Mouse (Mus musculus) neural tube, embryonic 14.5 days (tissue): Measurements from ENCODE around the gene Kndc1. TPM values are rescaled to one million over a fixed set of nuclear protein-coding genes. Genes with fewer than 3 reads are reported as not detected.

ENCODE experiments used
- ATAC-seq: fragments of 200-750 bp; cut with Nextera tagmentation; 2 replicates; pipeline ENCODE4 v1.8.0; 2017; ENCODE audit warnings: low read depth, mild to moderate bottlenecking, moderate TSS enrichment, moderate library complexity
- H3K27ac ChIP-seq: fragments of 300-500 bp; sonication (generic); 2 replicates; pipeline ENCODE4 v1.5.1; 2014; ENCODE audit warnings: low read depth, mild to moderate bottlenecking, control low read depth, low read length, moderate library complexity, mixed read lengths
- H3K27me3 ChIP-seq: fragments of 300-500 bp; sonication (generic); 2 replicates; pipeline ENCODE4 v1.6.1; 2014; ENCODE audit warnings: low read length; ENCODE audit not compliant: control insufficient read depth, insufficient read depth
- H3K36me3 ChIP-seq: fragments of 300-500 bp; sonication (generic); 2 replicates; pipeline ENCODE4 v1.6.1; 2014; ENCODE audit warnings: low read length, mixed read lengths; ENCODE audit not compliant: control insufficient read depth, insufficient read depth
- H3K4me1 ChIP-seq: fragments of 300-500 bp; sonication (generic); 2 replicates; pipeline ENCODE4 v1.6.1; 2014; ENCODE audit warnings: low read length; ENCODE audit not compliant: control insufficient read depth, insufficient read depth
- H3K4me2 ChIP-seq: fragments of 300-500 bp; sonication (generic); 2 replicates; pipeline ENCODE4 v1.6.1; 2014; ENCODE audit warnings: mild to moderate bottlenecking, low read depth, low read length, control low read depth
- H3K4me3 ChIP-seq: fragments of 300-500 bp; sonication (generic); 2 replicates; pipeline ENCODE4 v1.5.1; 2014; ENCODE audit warnings: low read depth, low read length, control low read depth, mixed read lengths
- H3K9ac ChIP-seq: fragments of 300-500 bp; sonication (generic); replicated peaks from 2 replicates; pipeline ENCODE4 v1.6.1; 2014; ENCODE audit warnings: low read depth, mild to moderate bottlenecking, control low read depth, low read length, mixed read lengths
- H3K9me3 ChIP-seq: fragments of 300-500 bp; sonication (generic); 2 replicates; pipeline ENCODE4 v1.6.1; 2016; ENCODE audit warnings: low read length; ENCODE audit not compliant: control insufficient read depth
- WGBS: fragments of 180-500 bp; shearing (Covaris S2); extraction: QIAGEN DNeasy Blood & Tissue Kit; methylation state at CpG from one replicate; pipeline ENCODE4 v1.1.7; 2014; 5-methylcytosine and 5-hydroxymethylcytosine counted together
- microRNA counts: library from miRNA; unstranded; fragments of <30 nt; microRNA quantifications from one replicate; lab custom pipeline; 2016
- microRNA-seq: library from miRNA; unstranded; fragments of <30 nt; microRNA quantifications from one replicate; pipeline ENCODE4, GENCODE M21; 2016
- polyA plus RNA-seq: library from polyadenylated mRNA; unstranded; fragments of >200 nt; fragmentation: Nextera tagmentation; extraction: Ambion mirVana; gene quantifications from 2 replicates; pipeline ENCODE4 v1.2.1, GENCODE M21; 2014

The Kndc1 gene
- polyA plus RNA-seq, 1 experiment from 2014 or later: 28.5 TPM

DNA sequence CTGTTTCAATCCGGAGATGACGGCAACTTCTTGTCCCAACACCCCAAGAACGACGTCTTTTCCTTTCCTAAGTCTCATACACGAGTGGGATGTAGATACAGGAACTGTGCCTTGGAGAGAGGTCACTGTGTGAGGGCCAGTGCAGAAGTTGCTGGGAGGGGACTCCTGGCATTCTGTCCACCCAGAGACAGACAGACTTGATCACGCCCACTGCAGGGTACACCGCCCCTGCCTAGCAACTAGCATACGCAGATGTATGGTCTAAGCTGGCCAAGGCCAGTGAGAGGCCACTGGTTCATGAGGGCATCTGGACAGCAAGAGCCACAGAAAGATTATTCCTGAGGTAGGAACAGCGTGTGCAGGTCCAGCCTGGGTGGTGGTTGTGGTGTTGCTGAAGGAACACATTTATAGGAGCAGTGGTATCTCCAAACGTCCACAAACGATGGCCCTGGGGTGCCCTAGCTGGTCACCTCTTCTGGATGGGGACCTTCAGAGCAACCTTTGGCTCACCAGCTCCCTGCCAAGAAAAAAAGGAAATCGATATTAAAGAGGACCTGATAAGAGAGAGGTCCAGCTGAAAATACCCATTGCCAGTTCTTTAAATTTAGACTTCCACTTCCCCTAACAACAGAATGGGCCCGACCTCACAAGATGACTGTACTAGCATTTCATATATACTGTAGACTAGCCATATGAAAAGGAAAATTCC, 84.7 kb downstream of the Kndc1 start:
- H3K27ac ChIP-seq: no peak overlapping the region
- WGBS: 40% methylated on average over 13 of the region's 13 CpGs

DNA sequence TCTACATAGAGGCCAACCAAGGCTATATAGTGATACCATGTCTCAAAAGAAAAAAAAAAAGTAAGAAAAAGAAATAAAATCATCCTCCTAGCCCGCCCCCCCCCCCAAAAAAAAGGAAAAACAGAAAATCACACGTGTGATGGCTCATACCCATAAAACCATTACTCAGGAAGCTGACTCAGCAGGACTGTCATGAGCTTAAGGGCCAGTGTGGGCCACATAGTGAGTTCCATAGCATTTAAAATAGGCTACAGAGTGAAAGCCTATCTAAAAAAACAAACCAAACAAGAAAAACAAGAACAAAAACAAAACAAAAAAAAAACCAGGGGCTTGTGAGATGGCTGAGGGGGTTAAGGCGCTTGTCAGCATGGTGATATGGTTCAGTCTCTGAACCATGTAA, 86.3 kb downstream of the Kndc1 start:
- no peak overlapping the region for H3K4me3 ChIP-seq
- H3K36me3 ChIP-seq: 0 out of 2 replicates have a peak, but pooled peaks cover 4% of the 10 kb centered on the region
- no peaks in the 10 kb centered on the region for H3K27me3 ChIP-seq
- H3K27ac ChIP-seq: no peak overlapping the region
- no peaks in the 10 kb centered on the region for H3K9me3 ChIP-seq
- no peak overlapping the region for H3K9ac ChIP-seq
- ATAC-seq: no peak
- peaks cover 8% of the 10 kb centered on the region; the same call in 1 of the 2 replicates for H3K4me1 ChIP-seq
- 62% methylated on average over 3 of the region's 3 CpGs for WGBS
- H3K4me2 ChIP-seq: no peak overlapping the region

More for the DNA sequence above, 84.7 kb downstream of the Kndc1 start:
- H3K4me2 ChIP-seq: peak overlapping the region; percentile 87
- ATAC-seq: peak; percentile 55
- H3K4me3 ChIP-seq: peak overlapping the region; percentile 48
- no peaks in the 10 kb centered on the region for H3K9me3 ChIP-seq
- peaks cover 8% of the 10 kb centered on the region; the same call in 1 of the 2 replicates for H3K4me1 ChIP-seq
- no peaks in the 10 kb centered on the region for H3K27me3 ChIP-seq
- H3K9ac ChIP-seq: peak overlapping the region; percentile 59; the same call in 1 of the 2 replicates
- no peaks in the 10 kb centered on the region for H3K36me3 ChIP-seq

DNA sequence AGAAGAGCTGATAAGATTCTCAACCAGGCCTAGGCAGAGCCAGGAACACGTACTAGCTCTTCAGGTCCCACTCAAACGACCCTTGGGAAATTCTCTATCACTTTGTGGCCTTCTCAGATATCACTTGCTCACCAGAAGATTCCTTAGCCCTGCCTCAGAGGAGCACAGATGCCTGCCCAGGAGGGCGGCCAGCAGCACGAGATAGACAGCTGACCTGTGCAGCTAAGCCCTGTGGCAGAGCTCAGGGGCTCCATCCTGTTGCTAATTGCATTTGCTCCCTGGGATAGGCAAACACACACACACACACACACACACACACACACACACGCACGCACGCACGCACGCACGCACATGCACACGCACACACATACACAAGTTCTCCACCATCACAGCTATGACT, 87.6 kb downstream of the Kndc1 start:
- H3K9me3 ChIP-seq: no peaks in the 10 kb centered on the region
- peaks cover 8% of the 10 kb centered on the region; the same call in 1 of the 2 replicates for H3K4me1 ChIP-seq
- 0 out of 2 replicates have a peak, but pooled peaks cover 4% of the 10 kb centered on the region for H3K36me3 ChIP-seq
- 91% methylated on average over 10 of the region's 11 CpGs for WGBS
- no peak overlapping the region for H3K27ac ChIP-seq
- H3K4me2 ChIP-seq: no peak overlapping the region
- no peaks in the 10 kb centered on the region for H3K27me3 ChIP-seq
- H3K4me3 ChIP-seq: no peak overlapping the region
- ATAC-seq: no peak
- H3K9ac ChIP-seq: no peak overlapping the region

DNA sequence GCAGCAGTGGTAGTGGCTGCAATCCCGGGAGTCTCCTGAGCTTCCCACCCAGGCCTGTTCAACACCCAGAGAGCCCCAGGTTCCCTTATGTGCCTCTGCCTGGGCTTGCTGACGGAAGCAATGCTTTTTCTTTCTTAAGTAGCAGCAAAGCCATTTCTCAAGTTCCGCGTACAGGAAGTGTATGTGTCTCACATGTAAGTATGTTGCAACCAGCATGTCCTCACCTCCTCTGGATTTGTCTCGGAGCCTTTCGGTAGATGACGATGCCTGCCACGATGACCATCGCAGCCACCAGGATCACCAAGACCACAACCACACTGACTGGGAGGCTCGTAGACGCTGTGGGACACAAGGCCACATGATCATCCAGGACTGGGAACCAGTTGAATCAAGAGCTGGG, 90.0 kb downstream of the Kndc1 start:
- H3K9me3 ChIP-seq: no peaks in the 10 kb centered on the region
- no peak overlapping the region for H3K4me2 ChIP-seq
- 99% methylated on average over 11 of the region's 11 CpGs for WGBS
- H3K27me3 ChIP-seq: no peaks in the 10 kb centered on the region
- H3K9ac ChIP-seq: no peak overlapping the region
- no peak overlapping the region for H3K27ac ChIP-seq
- no peak for ATAC-seq
- 0 out of 2 replicates have a peak, but pooled peaks cover 4% of the 10 kb centered on the region for H3K36me3 ChIP-seq
- no peak overlapping the region for H3K4me3 ChIP-seq
- no peaks in the 10 kb centered on the region for H3K4me1 ChIP-seq

DNA sequence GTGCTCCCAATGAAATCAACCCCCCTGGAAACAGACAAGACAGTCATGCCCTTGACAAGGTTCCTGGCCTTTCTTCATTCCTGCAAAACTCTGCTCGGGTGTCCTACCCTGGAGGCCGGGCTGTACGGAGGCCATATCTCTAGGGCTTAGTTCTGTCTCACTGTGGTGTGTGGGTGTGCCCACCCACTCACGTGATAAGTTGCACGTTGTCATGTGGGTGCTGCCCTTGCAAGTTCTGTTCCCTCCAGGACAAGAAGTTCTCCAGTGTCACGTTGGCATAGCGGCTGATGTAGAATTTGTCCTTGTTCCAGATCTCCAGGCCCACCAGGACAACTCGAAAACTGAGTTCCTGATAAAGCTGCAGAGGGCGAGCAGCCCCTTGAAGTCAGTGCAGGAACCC, 93.8 kb downstream of the Kndc1 start:
- H3K4me2 ChIP-seq: no peak overlapping the region
- H3K9ac ChIP-seq: no peak overlapping the region
- H3K27ac ChIP-seq: no peak overlapping the region
- no peaks in the 10 kb centered on the region for H3K4me1 ChIP-seq
- H3K9me3 ChIP-seq: no peaks in the 10 kb centered on the region
- 94% methylated on average over 9 of the region's 9 CpGs for WGBS
- H3K36me3 ChIP-seq: 0 out of 2 replicates have a peak, but pooled peaks cover 4% of the 10 kb centered on the region
- no peak overlapping the region for H3K4me3 ChIP-seq
- ATAC-seq: no peak
- no peaks in the 10 kb centered on the region for H3K27me3 ChIP-seq

DNA sequence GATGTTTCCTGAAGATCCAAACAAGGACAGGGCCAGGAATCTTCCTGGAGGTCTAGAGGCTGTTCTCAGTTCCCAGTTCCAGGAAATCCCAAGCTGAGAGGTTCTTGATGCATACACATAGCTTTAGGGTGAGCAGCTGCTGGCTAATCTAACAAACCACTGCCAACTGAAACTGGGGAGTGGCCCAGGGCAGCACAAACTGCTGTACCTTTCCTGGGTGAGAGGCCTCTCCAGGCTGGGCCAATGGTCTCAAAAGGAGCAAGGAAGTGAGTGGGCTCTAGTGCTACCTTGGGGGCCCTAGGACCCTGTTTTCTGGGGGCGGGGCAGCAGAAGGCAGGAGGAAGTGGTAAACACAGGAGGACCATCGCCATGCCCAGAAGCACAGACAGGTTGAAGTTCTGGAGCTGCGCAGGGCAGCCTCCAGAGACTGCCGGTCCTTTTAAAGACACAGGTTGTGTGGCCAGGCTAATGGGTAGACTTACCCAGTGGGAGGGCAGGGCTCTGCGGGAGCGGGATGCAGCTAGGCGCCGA, 96.4 kb downstream of the Kndc1 start:
- H3K27me3 ChIP-seq: no peaks in the 10 kb centered on the region
- H3K27ac ChIP-seq: no peak overlapping the region
- no peaks in the 10 kb centered on the region for H3K4me1 ChIP-seq
- H3K4me3 ChIP-seq: no peak overlapping the region
- no peak for ATAC-seq
- H3K4me2 ChIP-seq: no peak overlapping the region
- WGBS: 72% methylated on average over 8 of the region's 8 CpGs
- no peaks in the 10 kb centered on the region for H3K36me3 ChIP-seq
- no peak overlapping the region for H3K9ac ChIP-seq
- no peaks in the 10 kb centered on the region for H3K9me3 ChIP-seq

MicroRNA genes within 50 kb of the gene (microRNA counts, 519-probe panel; counts per million panel counts)
- microRNA mmu-miR-202-3p (lab: Ali Mortazavi, UCI) (not detected), microRNA mmu-miR-202-5p (lab: Ali Mortazavi, UCI) (not detected)

Small RNA genes lying within 50 kb of the gene (microRNA-seq; reads per million reads assigned to microRNA genes)
- gene Mir202: 0.85 reads per million
- not detected for gene Mir7062
- not detected for gene mmu-mir-7686

Other genes starting within 250 kb of the Kndc1 start
- gene Cfap46, start 210.9 kb upstream of the Kndc1 start, polyA plus RNA-seq: 1.4 and 2.9 TPM in 2 replicates
- 25.0 and 26.4 TPM in 2 replicates for gene Adgra1, start 60.5 kb upstream of the Kndc1 start, polyA plus RNA-seq
- gene Utf1, start 49.1 kb downstream of the Kndc1 start, polyA plus RNA-seq: not detected in 2 replicates
- 0.46 and 1.4 TPM in 2 replicates for gene 6430531B16Rik, start 84.1 kb downstream of the Kndc1 start, polyA plus RNA-seq
- gene Adam8, start 97.9 kb downstream of the Kndc1 start, polyA plus RNA-seq: 3.2 and 3.3 TPM in 2 replicates
- gene Zfp511, start 141.7 kb downstream of the Kndc1 start, polyA plus RNA-seq: 52.7 and 61.2 TPM in 2 replicates
- gene Tubgcp2, start 142.0 kb downstream of the Kndc1 start, polyA plus RNA-seq: 57.1 and 61.0 TPM in 2 replicates
- 6.6 and 8.1 TPM in 2 replicates for gene Msx3, start 154.4 kb downstream of the Kndc1 start, polyA plus RNA-seq
- gene Caly, start 187.9 kb downstream of the Kndc1 start, polyA plus RNA-seq: 209 and 365 TPM in 2 replicates
- 0.48 TPM in 1 of 2 replicates, not detected in the other for gene Prap1, start 198.7 kb downstream of the Kndc1 start, polyA plus RNA-seq
- gene Fuom, start 207.7 kb downstream of the Kndc1 start, polyA plus RNA-seq: 42.8 and 51.8 TPM in 2 replicates
- gene Paox, start 221.1 kb downstream of the Kndc1 start, polyA plus RNA-seq: 9.2 and 9.9 TPM in 2 replicates
- 129 and 132 TPM in 2 replicates for gene Echs1, start 221.8 kb downstream of the Kndc1 start, polyA plus RNA-seq
- 33.7 and 39.6 TPM in 2 replicates for gene Mtg1, start 242.9 kb downstream of the Kndc1 start, polyA plus RNA-seq